Mouse (Mus musculus) liver, postnatal 0 days (tissue): ENCODE results near the gene Coq8a. TPM values are rescaled to one million over a fixed set of nuclear protein-coding genes. Genes with fewer than 3 reads are reported as not detected.
A peak's percentile ranks its signal among the peaks of the same experiment; 100 is the strongest.

Source experiments
- ATAC-seq: fragments of 200-750 bp; cut with Nextera tagmentation; 2 replicates; pipeline ENCODE4 v1.8.0; 2017; ENCODE audit warnings: mild to moderate bottlenecking, moderate library complexity
- DNase-seq: peaks from one replicate; pipeline ENCODE4 v3.0.0-alpha.2; 2016
- H3K27ac ChIP-seq: fragments of 300-500 bp; sonication (generic); 2 replicates; pipeline ENCODE4 v1.5.1; 2014; ENCODE audit warnings: antibody characterized with exemption, moderate library complexity, mild to moderate bottlenecking, low read depth
- H3K27me3 ChIP-seq: fragments of 300-500 bp; sonication (generic); 2 replicates; pipeline ENCODE4 v1.6.1; 2014; ENCODE audit warnings: low read length, control low read depth, mixed read lengths; ENCODE audit not compliant: insufficient read depth
- H3K36me3 ChIP-seq: fragments of 300-500 bp; sonication (generic); replicated peaks from 2 replicates; pipeline ENCODE4 v1.6.1; 2014; ENCODE audit warnings: mild to moderate bottlenecking, control low read depth, low read length, moderate library complexity, mixed read lengths; ENCODE audit not compliant: insufficient read depth
- H3K4me1 ChIP-seq: fragments of 300-500 bp; sonication (generic); 2 replicates; pipeline ENCODE4 v1.6.1; 2014; ENCODE audit warnings: antibody characterized with exemption, mild to moderate bottlenecking, control low read depth; ENCODE audit not compliant: insufficient read depth
- H3K4me2 ChIP-seq: fragments of 300-500 bp; sonication (generic); 2 replicates; pipeline ENCODE4 v1.6.1; 2014; ENCODE audit warnings: low read depth, mild to moderate bottlenecking, low read length, moderate library complexity, mixed read lengths
- H3K4me3 ChIP-seq: fragments of 300-500 bp; sonication (generic); 2 replicates; pipeline ENCODE4 v1.5.1; 2014; ENCODE audit warnings: low read depth, low read length
- H3K9ac ChIP-seq: fragments of 300-500 bp; sonication (generic); replicated peaks from 2 replicates; pipeline ENCODE4 v1.6.1; 2014; ENCODE audit warnings: mild to moderate bottlenecking, moderate library complexity
- H3K9me3 ChIP-seq: fragments of 300-500 bp; sonication (generic); 2 replicates; pipeline ENCODE4 v1.6.1; 2016; ENCODE audit warnings: mild to moderate bottlenecking, control low read depth, low read length, mixed read lengths
- CTCF ChIP-seq: sonication (generic); IDR thresholded peaks from 2 replicates; pipeline ENCODE4 v1.5.1; 2016; ENCODE audit warnings: antibody characterized with exemption, low read depth
- EP300 ChIP-seq: IDR thresholded peaks from 2 replicates; pipeline ENCODE4 v1.6.1; 2016; ENCODE audit warnings: antibody characterized with exemption, low read depth, mild to moderate bottlenecking
- WGBS: fragments of 180-500 bp; shearing (Covaris S2); extraction: QIAGEN DNeasy Blood & Tissue Kit; methylation state at CpG from one replicate; pipeline ENCODE4 v1.1.7; 2014; ENCODE audit not compliant: insufficient replicate concordance; 5-methylcytosine and 5-hydroxymethylcytosine counted together
- polyA plus RNA-seq: library from polyadenylated mRNA; unstranded; fragments of >200 nt; fragmentation: Nextera tagmentation; extraction: Ambion mirVana; gene quantifications from 2 replicates; pipeline ENCODE4 v1.2.1, GENCODE M21; 2015

The Coq8a gene
- polyA plus RNA-seq, 1 experiment from 2014 or later, result 36.6 TPM

DNA sequence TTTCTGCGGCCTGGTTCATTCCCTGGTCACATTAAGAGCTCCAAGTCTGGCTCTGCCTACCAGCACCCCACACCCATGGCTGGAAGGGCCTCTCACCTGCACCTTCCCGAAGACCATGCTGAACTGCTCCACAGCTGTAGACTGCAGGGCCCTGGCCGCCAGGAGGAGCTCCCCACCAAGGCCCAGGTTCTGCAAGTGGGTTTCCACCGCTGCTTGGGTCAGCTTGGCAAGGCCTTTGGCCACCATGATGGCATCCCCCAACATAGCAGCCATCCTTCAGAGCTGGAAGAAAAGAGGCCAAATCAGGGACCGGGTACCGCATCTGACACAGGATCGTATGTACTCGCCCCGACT lies 17.5 kb downstream of the Coq8a start:
- no peak for DNase-seq
- no peaks in the 10 kb centered on the region for H3K9me3 ChIP-seq
- H3K9ac ChIP-seq, result no peak overlapping the region
- H3K27ac ChIP-seq, result peak overlapping the region; percentile 58
- H3K4me3 ChIP-seq, result no peak overlapping the region
- no peaks in the 10 kb centered on the region for H3K27me3 ChIP-seq
- no peak overlapping the region for H3K4me2 ChIP-seq
- TF ChIP-seq EP300, result no peak
- TF ChIP-seq CTCF, result peak; percentile 39
- no peak for ATAC-seq
- peaks cover 26% of the 10 kb centered on the region for H3K4me1 ChIP-seq
- 82% methylated on average over 9 of the region's 9 CpGs for WGBS
- no peaks in the 10 kb centered on the region for H3K36me3 ChIP-seq

DNA sequence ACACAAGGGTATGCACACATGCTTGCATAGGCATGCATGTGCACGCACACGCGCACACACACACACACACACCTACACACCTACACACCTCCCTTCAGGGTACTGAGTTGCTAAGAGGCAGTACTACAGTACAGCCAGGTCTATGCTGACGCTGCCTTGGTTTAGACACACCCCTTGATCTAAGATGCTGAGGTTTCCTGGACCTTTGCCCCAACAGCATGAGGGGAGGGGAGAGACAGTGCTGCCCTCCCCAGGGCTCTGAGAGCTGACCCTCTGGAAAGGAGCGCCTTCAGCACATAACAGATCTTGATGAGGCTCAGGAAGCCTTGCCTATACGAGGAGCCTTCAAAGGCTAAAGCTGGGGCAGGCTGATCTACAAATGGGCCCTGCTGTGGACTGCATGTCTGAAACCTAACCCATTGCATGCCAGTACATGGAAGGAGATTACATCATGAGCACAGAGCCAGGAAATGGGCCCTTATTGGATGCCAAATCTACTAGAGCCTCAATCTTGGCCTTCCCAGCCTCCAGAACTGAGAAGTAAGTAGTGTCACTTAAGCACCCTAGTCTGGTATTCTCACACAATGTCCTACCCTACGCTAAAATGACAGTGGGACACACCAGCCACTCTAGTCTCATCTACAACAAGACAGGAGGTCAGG lies 18.0 kb downstream of the Coq8a start:
- peaks cover 32% of the 10 kb centered on the region for H3K4me1 ChIP-seq
- H3K36me3 ChIP-seq, result no peaks in the 10 kb centered on the region
- WGBS, result 77% methylated on average over 7 of the region's 7 CpGs
- no peaks in the 10 kb centered on the region for H3K27me3 ChIP-seq
- TF ChIP-seq EP300 (no peak), CTCF (no peak)
- no peak for ATAC-seq
- no peak overlapping the region for H3K4me2 ChIP-seq
- H3K4me3 ChIP-seq, result no peak overlapping the region
- peak overlapping the region; percentile 58 for H3K27ac ChIP-seq
- no peak for DNase-seq
- no peaks in the 10 kb centered on the region for H3K9me3 ChIP-seq
- H3K9ac ChIP-seq, result no peak overlapping the region

DNA sequence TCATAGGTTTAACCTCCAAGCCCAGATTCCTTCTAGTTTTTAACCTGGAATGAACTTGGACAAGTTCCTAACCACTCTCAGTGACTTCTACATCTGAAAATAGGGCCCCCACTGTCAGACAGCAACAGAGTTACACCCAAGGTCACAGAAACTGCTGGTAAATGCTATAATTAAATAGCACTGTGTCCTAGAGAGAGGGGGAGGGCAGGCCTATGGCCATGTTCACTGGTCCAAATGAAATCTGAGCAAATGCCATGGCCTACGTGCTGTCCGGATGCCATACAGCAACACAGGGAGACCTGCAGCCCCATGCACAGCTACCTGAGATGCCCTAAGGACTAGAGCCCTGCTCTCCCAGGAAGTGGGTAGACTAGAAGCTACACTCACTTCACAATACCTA lies 19.6 kb downstream of the Coq8a start:
- WGBS, result 93% methylated on average over 2 of the region's 2 CpGs
- TF ChIP-seq CTCF (no peak), EP300 (no peak)
- H3K36me3 ChIP-seq, result no peaks in the 10 kb centered on the region
- H3K9me3 ChIP-seq, result no peaks in the 10 kb centered on the region
- no peak for DNase-seq
- H3K4me3 ChIP-seq, result no peak overlapping the region
- peaks cover 35% of the 10 kb centered on the region for H3K4me1 ChIP-seq
- no peak overlapping the region for H3K9ac ChIP-seq
- no peak for ATAC-seq
- no peak overlapping the region for H3K27ac ChIP-seq
- H3K4me2 ChIP-seq, result no peak overlapping the region
- no peaks in the 10 kb centered on the region for H3K27me3 ChIP-seq

DNA sequence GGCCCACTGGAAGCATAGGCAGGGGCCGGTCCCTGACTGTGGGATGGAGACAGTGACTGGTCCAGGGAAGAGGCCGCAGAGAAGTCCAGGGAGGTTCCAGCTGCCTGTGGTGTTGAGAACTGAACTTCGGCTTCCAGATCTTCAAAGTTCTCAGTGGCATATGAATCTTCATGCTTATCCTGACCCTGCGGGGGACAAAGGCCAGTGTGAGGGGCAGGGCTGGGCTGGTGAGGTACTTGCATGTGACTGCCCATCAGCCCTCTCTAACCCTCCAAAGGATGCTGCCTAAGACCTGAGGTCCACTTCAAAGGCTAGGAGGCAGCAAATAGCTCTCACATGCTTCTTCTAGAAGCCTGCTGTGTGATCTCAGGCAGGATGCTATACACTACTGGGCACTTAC lies 20.3 kb downstream of the Coq8a start:
- H3K27me3 ChIP-seq, result no peaks in the 10 kb centered on the region
- no peak for DNase-seq
- TF ChIP-seq EP300, result no peak
- TF ChIP-seq CTCF, result no peak
- no peak for ATAC-seq
- no peaks in the 10 kb centered on the region for H3K9me3 ChIP-seq
- no peak overlapping the region for H3K4me3 ChIP-seq
- 90% methylated on average over 4 of the region's 4 CpGs for WGBS
- no peak overlapping the region for H3K27ac ChIP-seq
- H3K36me3 ChIP-seq, result no peaks in the 10 kb centered on the region
- H3K9ac ChIP-seq, result no peak overlapping the region
- peaks cover 32% of the 10 kb centered on the region for H3K4me1 ChIP-seq
- H3K4me2 ChIP-seq, result no peak overlapping the region

DNA sequence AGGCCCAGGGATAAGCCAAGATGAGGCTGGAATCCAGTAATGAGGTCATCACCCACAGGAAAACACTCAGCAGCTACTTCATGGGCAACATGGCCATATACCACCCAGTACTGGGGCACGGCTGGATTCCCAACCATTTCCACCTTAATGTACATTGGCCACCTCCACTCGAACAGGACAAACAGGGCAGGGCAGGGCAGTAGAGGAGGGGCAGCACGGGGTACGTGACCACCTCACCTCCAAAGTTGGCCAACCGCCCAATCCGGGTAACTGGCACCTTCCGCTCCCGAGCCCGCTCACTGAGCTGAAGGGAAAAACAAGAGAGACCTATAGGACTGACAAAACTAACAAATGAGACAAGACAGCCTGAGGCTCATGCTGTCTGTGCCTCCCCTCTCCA lies 21.1 kb downstream of the Coq8a start:
- Histone ChIP-seq H3K27ac (peak overlapping the region; percentile 35; the same call in 1 of the 2 replicates), H3K9me3 (no peaks in the 10 kb centered on the region), H3K4me3 (no peak overlapping the region), H3K4me1 (peaks cover 28% of the 10 kb centered on the region), H3K36me3 (no peaks in the 10 kb centered on the region), H3K9ac (0 out of 2 replicates have a peak overlapping the region, but pooled peaks have one; percentile 8), H3K4me2 (no peak overlapping the region), H3K27me3 (no peaks in the 10 kb centered on the region)
- TF ChIP-seq CTCF (no peak), EP300 (no peak)
- DNase-seq (no peak), ATAC-seq (no peak)
- 88% methylated on average over 9 of the region's 9 CpGs for WGBS

DNA sequence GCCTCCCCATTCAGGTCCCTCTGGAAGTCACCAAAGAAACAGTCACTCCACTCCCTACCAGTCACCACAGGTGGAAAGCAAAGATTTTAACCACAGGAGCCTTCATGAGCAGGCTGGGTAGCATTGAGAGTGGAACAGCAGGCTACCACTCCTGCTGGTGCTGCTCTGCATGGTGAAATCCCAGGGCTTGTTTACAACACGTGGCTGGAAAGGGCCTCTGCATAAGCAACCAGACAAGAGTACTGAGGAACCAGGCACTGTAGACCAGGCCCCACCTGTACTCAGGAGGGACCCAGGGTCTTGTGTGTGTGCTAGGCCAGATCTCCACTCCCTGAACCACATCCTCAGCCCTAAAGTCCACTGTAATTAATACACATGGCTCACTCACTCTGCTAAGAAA lies 22.6 kb downstream of the Coq8a start:
- Histone ChIP-seq H3K4me2 (no peak overlapping the region), H3K9ac (no peak overlapping the region), H3K4me3 (no peak overlapping the region), H3K9me3 (no peaks in the 10 kb centered on the region), H3K27me3 (no peaks in the 10 kb centered on the region), H3K27ac (0 out of 2 replicates have a peak overlapping the region, but pooled peaks have one; percentile 6), H3K36me3 (no peaks in the 10 kb centered on the region), H3K4me1 (peaks cover 21% of the 10 kb centered on the region)
- DNase-seq (no peak), ATAC-seq (peak; percentile 43; the same call in 1 of the 2 replicates)
- TF ChIP-seq CTCF (no peak), EP300 (no peak)
- 31% methylated on average over 1 of the region's 1 CpGs for WGBS
